Mouse (Mus musculus) stomach, embryonic 14.5 days (tissue): ENCODE data around the gene Uqcc1. TPM values are rescaled to one million over a fixed set of nuclear protein-coding genes. Genes with fewer than 3 reads are reported as not detected.

ENCODE experiments used
- ATAC-seq: fragments of 200-750 bp; cut with Nextera tagmentation; 2 replicates; pipeline ENCODE4 v1.8.0; 2017; ENCODE audit warnings: low read depth, moderate TSS enrichment; ENCODE audit not compliant: insufficient number of reproducible peaks, insufficient read depth, low FRiP score
- H3K27ac ChIP-seq: fragments of 300-500 bp; sonication (generic); 2 replicates; pipeline ENCODE4 v1.5.1; 2014; ENCODE audit warnings: mild to moderate bottlenecking, low read length, moderate library complexity, mixed read lengths
- H3K27me3 ChIP-seq: fragments of 300-500 bp; sonication (generic); 2 replicates; pipeline ENCODE4 v1.6.1; 2014; ENCODE audit warnings: low read length, control low read depth, mixed read lengths; ENCODE audit not compliant: control insufficient read depth, insufficient read depth
- H3K36me3 ChIP-seq: fragments of 300-500 bp; sonication (generic); 2 replicates; pipeline ENCODE4 v1.6.1; 2014; ENCODE audit warnings: mild to moderate bottlenecking, control low read depth, low read length, moderate library complexity, mixed read lengths; ENCODE audit not compliant: control insufficient read depth, insufficient read depth
- H3K4me1 ChIP-seq: fragments of 300-500 bp; sonication (generic); 2 replicates; pipeline ENCODE4 v1.6.1; 2014; ENCODE audit warnings: low read length, control low read depth, mixed read lengths; ENCODE audit not compliant: control insufficient read depth, insufficient read depth
- H3K4me2 ChIP-seq: fragments of 300-500 bp; sonication (generic); replicated peaks from 2 replicates; pipeline ENCODE4 v1.6.1; 2014; ENCODE audit warnings: low read depth, low read length, control low read depth
- H3K4me3 ChIP-seq: fragments of 300-500 bp; sonication (generic); 2 replicates; pipeline ENCODE4 v1.5.1; 2014; ENCODE audit warnings: low read depth, low read length, control low read depth
- H3K9ac ChIP-seq: fragments of 300-500 bp; sonication (generic); replicated peaks from 2 replicates; pipeline ENCODE4 v1.6.1; 2014; ENCODE audit warnings: low read depth, mild to moderate bottlenecking, control low read depth, low read length, moderate library complexity, mixed read lengths
- H3K9me3 ChIP-seq: fragments of 300-500 bp; sonication (generic); 2 replicates; pipeline ENCODE4 v1.6.1; 2016; ENCODE audit warnings: low read depth, low read length, control low read depth; ENCODE audit not compliant: control insufficient read depth
- WGBS: fragments of 180-500 bp; shearing (Covaris S2); extraction: QIAGEN DNeasy Blood & Tissue Kit; methylation state at CpG from one replicate; pipeline ENCODE4 v1.1.7; 2014; 5-methylcytosine and 5-hydroxymethylcytosine counted together
- polyA plus RNA-seq: library from polyadenylated mRNA; unstranded; fragments of >200 nt; fragmentation: Nextera tagmentation; extraction: Ambion mirVana; gene quantifications from 2 replicates; pipeline ENCODE4 v1.2.1, GENCODE M21; 2014

The Uqcc1 gene
- polyA plus RNA-seq, 1 experiment from 2014 or later, result 56.3 TPM

DNA sequence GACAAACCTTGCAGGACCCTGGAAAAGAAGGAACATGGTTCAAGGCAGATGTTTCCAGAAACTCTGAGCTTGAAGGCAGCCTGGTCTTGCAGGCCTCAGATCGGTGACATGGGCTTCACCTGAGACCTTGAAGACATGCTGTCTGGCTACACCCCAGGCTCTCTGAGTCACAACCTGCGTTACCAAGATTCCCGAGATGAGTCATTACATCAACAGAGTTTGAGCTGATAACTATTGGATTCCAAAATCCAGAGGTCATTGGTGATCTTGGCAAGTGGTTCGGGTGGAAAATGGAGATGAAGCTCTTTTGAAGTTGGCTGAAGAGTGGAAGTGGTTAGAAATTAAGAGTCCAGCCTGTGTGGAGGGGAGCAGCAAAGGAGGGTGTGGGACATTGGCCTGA lies 120.5 kb downstream of the Uqcc1 start:
- ATAC-seq, result no peak
- H3K27ac ChIP-seq, result no peak overlapping the region
- no peaks in the 10 kb centered on the region for H3K4me1 ChIP-seq
- no peak overlapping the region for H3K4me2 ChIP-seq
- no peaks in the 10 kb centered on the region for H3K36me3 ChIP-seq
- H3K27me3 ChIP-seq, result no peaks in the 10 kb centered on the region
- 72% methylated on average over 4 of the region's 4 CpGs for WGBS
- H3K9me3 ChIP-seq, result no peaks in the 10 kb centered on the region
- H3K4me3 ChIP-seq, result no peak overlapping the region
- H3K9ac ChIP-seq, result no peak overlapping the region

DNA sequence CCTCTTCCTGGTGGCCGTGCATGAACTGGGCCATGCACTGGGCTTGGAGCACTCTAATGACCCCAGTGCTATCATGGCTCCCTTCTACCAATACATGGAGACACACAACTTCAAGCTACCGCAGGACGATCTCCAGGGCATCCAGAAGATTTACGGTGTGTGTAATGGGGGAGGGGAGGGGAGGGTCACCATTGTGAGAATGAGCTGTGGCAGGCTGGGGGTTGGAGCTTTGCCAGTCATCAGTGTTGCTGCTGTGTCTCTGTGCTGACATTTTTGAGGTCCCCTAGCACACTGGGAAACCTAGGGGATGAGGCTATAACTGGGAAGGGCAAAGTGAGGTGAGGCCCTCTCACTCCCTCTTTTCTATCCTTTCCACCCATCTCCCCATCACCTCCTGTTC lies 122.7 kb downstream of the Uqcc1 start:
- H3K9me3 ChIP-seq, result no peaks in the 10 kb centered on the region
- H3K4me2 ChIP-seq, result no peak overlapping the region
- H3K4me3 ChIP-seq, result no peak overlapping the region
- 49% methylated on average over 4 of the region's 4 CpGs for WGBS
- no peaks in the 10 kb centered on the region for H3K36me3 ChIP-seq
- no peak overlapping the region for H3K9ac ChIP-seq
- H3K27ac ChIP-seq, result no peak overlapping the region
- H3K4me1 ChIP-seq, result no peaks in the 10 kb centered on the region
- no peak for ATAC-seq
- H3K27me3 ChIP-seq, result no peaks in the 10 kb centered on the region

- H3K4me1 ChIP-seq, result no peaks in the 10 kb centered on the region
- no peaks in the 10 kb centered on the region for H3K27me3 ChIP-seq
- H3K9me3 ChIP-seq, result no peaks in the 10 kb centered on the region
- H3K27ac ChIP-seq, result no peak overlapping the region
- no peak overlapping the region for H3K4me2 ChIP-seq
- ATAC-seq, result no peak
- H3K9ac ChIP-seq, result no peak overlapping the region
- no peaks in the 10 kb centered on the region for H3K36me3 ChIP-seq
- no peak overlapping the region for H3K4me3 ChIP-seq
- 67% methylated on average over 5 of the region's 5 CpGs for WGBS
Measured at GRCm38 (mm10) chr2:155806548-155806947, 123.6 kb downstream of the Uqcc1 start.

- Histone ChIP-seq H3K27me3 (no peaks in the 10 kb centered on the region), H3K9ac (no peak overlapping the region), H3K9me3 (no peaks in the 10 kb centered on the region), H3K36me3 (no peaks in the 10 kb centered on the region), H3K4me2 (no peak overlapping the region), H3K4me1 (no peaks in the 10 kb centered on the region), H3K4me3 (no peak overlapping the region), H3K27ac (no peak overlapping the region)
- WGBS, result 82% methylated on average over 6 of the region's 6 CpGs
- no peak for ATAC-seq
Measured at GRCm38 (mm10) chr2:155805925-155806255, 124.2 kb downstream of the Uqcc1 start.

DNA sequence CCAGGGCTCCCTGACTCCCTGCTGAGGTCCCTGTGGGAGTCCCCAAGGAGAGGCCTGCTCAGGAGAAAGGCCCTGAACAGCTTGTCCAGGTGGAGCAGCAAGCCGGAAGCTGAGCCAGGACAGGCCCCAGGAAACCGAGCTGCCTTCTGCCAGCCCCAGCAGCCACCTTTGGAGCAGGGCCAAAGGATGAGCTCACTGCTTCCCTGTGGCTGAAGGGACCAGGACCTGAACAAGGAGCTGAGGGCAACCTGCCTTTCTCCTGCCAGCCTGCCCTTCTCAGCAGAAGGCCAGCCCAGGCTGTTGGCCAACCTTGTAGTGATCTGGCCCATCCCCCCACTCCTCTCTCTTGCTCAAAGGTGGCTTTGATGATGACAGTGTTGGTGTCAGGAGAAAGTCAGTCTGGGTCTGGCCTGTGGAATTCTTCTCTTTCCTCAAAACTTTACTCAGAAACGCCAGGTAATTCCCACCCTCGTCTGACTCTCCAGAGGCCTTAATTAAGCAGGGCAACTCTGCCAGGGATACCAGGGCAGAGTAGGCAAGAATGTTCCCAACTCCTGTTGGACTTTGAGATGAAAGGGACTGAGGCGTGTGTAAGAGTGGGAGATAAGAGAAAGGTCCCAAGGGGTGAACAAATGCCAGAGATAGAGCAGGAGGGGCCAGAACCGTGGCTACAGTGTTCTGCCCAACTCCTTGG lies 124.7 kb downstream of the Uqcc1 start:
- Histone ChIP-seq H3K27me3 (no peaks in the 10 kb centered on the region), H3K9me3 (no peaks in the 10 kb centered on the region), H3K4me3 (no peak overlapping the region), H3K9ac (no peak overlapping the region), H3K36me3 (no peaks in the 10 kb centered on the region), H3K4me1 (no peaks in the 10 kb centered on the region), H3K27ac (no peak overlapping the region), H3K4me2 (no peak overlapping the region)
- no peak for ATAC-seq
- 42% methylated on average over 6 of the region's 6 CpGs for WGBS

DNA sequence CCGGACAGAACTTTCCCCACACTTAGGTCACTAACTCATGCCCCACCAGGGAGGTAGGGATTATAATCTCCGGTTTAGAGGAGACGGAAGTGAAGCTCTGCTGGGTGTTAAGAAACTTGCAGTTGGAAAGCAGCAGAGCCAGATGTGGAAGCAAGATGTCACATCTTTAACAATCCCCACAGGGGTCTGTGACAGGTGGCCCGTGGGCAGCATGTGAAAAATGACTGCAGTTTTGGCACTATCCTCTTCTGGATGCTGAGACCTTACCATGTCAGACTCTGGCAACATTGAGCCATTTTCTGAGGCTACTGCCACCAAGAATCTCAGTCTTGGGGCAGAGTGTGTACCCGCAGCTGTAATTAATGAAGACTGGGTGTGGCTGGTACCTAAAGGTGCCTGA lies 126.1 kb downstream of the Uqcc1 start:
- H3K4me2 ChIP-seq, result no peak overlapping the region
- no peaks in the 10 kb centered on the region for H3K9me3 ChIP-seq
- 65% methylated on average over 5 of the region's 5 CpGs for WGBS
- no peak overlapping the region for H3K9ac ChIP-seq
- no peaks in the 10 kb centered on the region for H3K4me1 ChIP-seq
- no peak overlapping the region for H3K4me3 ChIP-seq
- ATAC-seq, result no peak
- no peaks in the 10 kb centered on the region for H3K36me3 ChIP-seq
- no peaks in the 10 kb centered on the region for H3K27me3 ChIP-seq
- H3K27ac ChIP-seq, result no peak overlapping the region

DNA sequence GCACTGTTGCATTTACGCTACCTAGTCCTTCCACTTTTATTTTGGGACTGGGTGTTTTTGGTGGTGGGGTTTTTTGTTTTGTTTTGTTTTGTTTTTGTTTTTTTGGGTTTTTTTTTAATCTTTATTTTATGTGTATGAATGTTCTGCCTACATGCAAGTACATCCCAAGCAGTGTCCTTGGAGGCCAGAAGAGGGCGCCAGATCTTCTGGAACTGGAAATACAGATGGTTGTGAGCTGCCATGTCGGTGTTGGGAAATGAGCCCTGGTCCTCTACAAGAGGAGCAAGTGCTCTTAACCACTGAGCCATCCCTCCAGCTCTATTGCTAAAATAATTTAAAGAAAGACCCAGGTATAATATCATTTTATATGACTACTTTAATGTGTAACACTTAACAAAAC lies 127.3 kb downstream of the Uqcc1 start:
- Histone ChIP-seq H3K27me3 (no peaks in the 10 kb centered on the region), H3K9ac (no peak overlapping the region), H3K27ac (no peak overlapping the region), H3K4me3 (no peak overlapping the region), H3K36me3 (no peaks in the 10 kb centered on the region), H3K9me3 (no peaks in the 10 kb centered on the region), H3K4me1 (no peaks in the 10 kb centered on the region), H3K4me2 (no peak overlapping the region)
- no peak for ATAC-seq
- 48% methylated on average over 3 of the region's 3 CpGs for WGBS

DNA sequence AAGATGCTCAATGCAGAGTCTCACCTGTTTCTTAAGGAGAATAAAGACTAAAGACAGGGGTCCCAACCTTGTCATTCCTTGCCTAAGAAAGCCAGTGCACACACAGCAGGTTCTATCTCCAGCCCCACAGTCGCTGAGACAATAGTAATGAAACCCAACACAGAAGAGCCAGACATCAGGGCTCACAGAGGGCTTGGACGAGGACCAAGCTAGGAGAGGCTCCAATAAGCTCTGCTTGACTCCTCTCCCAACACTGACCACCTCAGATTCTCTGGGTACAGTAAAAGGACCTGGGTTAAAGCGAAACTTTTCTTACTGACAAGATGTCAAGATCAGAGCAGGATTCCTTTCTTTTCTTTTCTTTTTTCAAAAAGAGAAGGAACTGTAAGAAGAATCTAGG lies 131.5 kb downstream of the Uqcc1 start:
- no peak overlapping the region for H3K27ac ChIP-seq
- no peaks in the 10 kb centered on the region for H3K36me3 ChIP-seq
- H3K4me3 ChIP-seq, result no peak overlapping the region
- no peak overlapping the region for H3K9ac ChIP-seq
- no peak for ATAC-seq
- no peaks in the 10 kb centered on the region for H3K4me1 ChIP-seq
- H3K4me2 ChIP-seq, result no peak overlapping the region
- WGBS, result 55% methylated on average over 3 of the region's 3 CpGs
- H3K27me3 ChIP-seq, result no peaks in the 10 kb centered on the region
- no peaks in the 10 kb centered on the region for H3K9me3 ChIP-seq
